Mouse (Mus musculus): Measurements from ENCODE around the gene Dynlrb2. TPM values are rescaled to one million over a fixed set of nuclear protein-coding genes. Genes with fewer than 3 reads are reported as not detected.
A peak's percentile ranks its signal among the peaks of the same experiment; 100 is the strongest.

The Dynlrb2 gene
- polyA plus RNA-seq (2015; fragmentation: Nextera tagmentation; extraction: Ambion mirVana), result 15.4 and 18.3 TPM in 2 replicates

GRCm38 (mm10) chr8:116504477-116505120 is at the start of gene Dynlrb2:
Gene Dynlrb2, plus strand, starts transcription at chr8:116504974.
- WGBS, result 8% methylated on average over 19 of the region's 19 CpGs
- ATAC-seq, result peak; percentile 97
- Histone ChIP-seq H3K27ac (ENCODE audit: low read depth, low read length) (0 out of 2 replicates have a peak within 1 kb of the TSS, but pooled peaks have one; percentile 44), H3K9ac (ENCODE audit: low read depth, low read length) (peak within 1 kb of the TSS; percentile 54), H3K27me3 (replicated peaks; ENCODE audit: control insufficient read depth, insufficient read depth, low read length) (no peaks in the 10 kb centered on the region), H3K9me3 (ENCODE audit: control insufficient read depth, low read length) (no peaks in the 10 kb centered on the region), H3K4me1 (ENCODE audit: control insufficient read depth, insufficient read depth, low read depth, low read length) (no peaks in the 10 kb centered on the region), H3K4me2 (ENCODE audit: low read length) (peak within 1 kb of the TSS; percentile 75), H3K36me3 (ENCODE audit: control insufficient read depth, insufficient read depth, low read length) (no peaks in the 10 kb centered on the region), H3K4me3 (ENCODE audit: low read length) (peak within 1 kb of the TSS; percentile 41)

GRCm38 (mm10) chr8:116458569-116458968 is 46.2 kb upstream of the Dynlrb2 start:
- Histone ChIP-seq H3K9ac (ENCODE audit: low read depth, low read length) (no peak overlapping the region), H3K27me3 (replicated peaks; ENCODE audit: control insufficient read depth, insufficient read depth, low read length) (no peaks in the 10 kb centered on the region), H3K4me1 (ENCODE audit: control insufficient read depth, insufficient read depth, low read depth, low read length) (no peaks in the 10 kb centered on the region), H3K4me2 (ENCODE audit: low read length) (no peak overlapping the region), H3K27ac (ENCODE audit: low read depth, low read length) (no peak overlapping the region), H3K4me3 (ENCODE audit: low read length) (no peak overlapping the region), H3K9me3 (ENCODE audit: control insufficient read depth, low read length) (no peaks in the 10 kb centered on the region), H3K36me3 (ENCODE audit: control insufficient read depth, insufficient read depth, low read length) (no peaks in the 10 kb centered on the region)
- no peak for ATAC-seq
- 72% methylated on average over 11 of the region's 11 CpGs for WGBS

- no peak for ATAC-seq
- Histone ChIP-seq H3K27ac (ENCODE audit: low read depth, low read length) (no peak overlapping the region), H3K27me3 (replicated peaks; ENCODE audit: control insufficient read depth, insufficient read depth, low read length) (no peaks in the 10 kb centered on the region), H3K4me2 (ENCODE audit: low read length) (no peak overlapping the region), H3K9ac (ENCODE audit: low read depth, low read length) (no peak overlapping the region), H3K36me3 (ENCODE audit: control insufficient read depth, insufficient read depth, low read length) (no peaks in the 10 kb centered on the region), H3K4me3 (ENCODE audit: low read length) (no peak overlapping the region), H3K4me1 (ENCODE audit: control insufficient read depth, insufficient read depth, low read depth, low read length) (no peaks in the 10 kb centered on the region), H3K9me3 (ENCODE audit: control insufficient read depth, low read length) (no peaks in the 10 kb centered on the region)
- 77% methylated on average over 4 of the region's 4 CpGs for WGBS
These were observed 43.3 kb upstream of the Dynlrb2 start for GRCm38 (mm10) chr8:116461472-116461871.

DNA sequence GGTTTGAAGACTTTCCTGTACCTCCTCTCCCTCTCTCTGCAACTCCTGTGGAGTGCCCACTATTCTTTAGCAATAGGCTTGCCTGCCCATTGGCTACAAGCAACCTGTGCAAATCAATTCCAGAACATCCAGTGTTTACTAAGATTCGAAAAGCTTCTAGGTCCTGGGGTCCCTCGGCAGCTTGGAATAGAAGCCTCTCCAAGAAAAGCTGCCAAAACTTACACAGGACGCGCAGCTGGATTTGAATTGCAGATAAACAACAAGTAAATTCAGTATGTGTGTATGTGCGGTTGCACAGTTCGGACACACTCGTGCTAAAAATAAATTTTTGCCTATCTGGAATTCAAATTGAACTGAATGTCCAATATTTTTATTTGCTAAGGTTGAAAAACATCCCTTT is 38.2 kb upstream of the Dynlrb2 start:
- Histone ChIP-seq H3K36me3 (ENCODE audit: control insufficient read depth, insufficient read depth, low read length) (no peaks in the 10 kb centered on the region), H3K27ac (ENCODE audit: low read depth, low read length) (no peak overlapping the region), H3K9me3 (ENCODE audit: control insufficient read depth, low read length) (no peaks in the 10 kb centered on the region), H3K4me1 (ENCODE audit: control insufficient read depth, insufficient read depth, low read depth, low read length) (no peaks in the 10 kb centered on the region), H3K4me2 (ENCODE audit: low read length) (no peak overlapping the region), H3K9ac (ENCODE audit: low read depth, low read length) (no peak overlapping the region), H3K27me3 (replicated peaks; ENCODE audit: control insufficient read depth, insufficient read depth, low read length) (no peaks in the 10 kb centered on the region), H3K4me3 (ENCODE audit: low read length) (no peak overlapping the region)
- WGBS, result 76% methylated on average over 7 of the region's 7 CpGs
- no peak for ATAC-seq

GRCm38 (mm10) chr8:116467027-116467426 is 37.7 kb upstream of the Dynlrb2 start:
- 63% methylated on average over 1 of the region's 1 CpGs for WGBS

GRCm38 (mm10) chr8:116477941-116478340 is 26.8 kb upstream of the Dynlrb2 start:
- H3K4me2 ChIP-seq (ENCODE audit: low read length), result no peak overlapping the region
- WGBS, result 84% methylated on average over 9 of the region's 9 CpGs
- H3K36me3 ChIP-seq (ENCODE audit: control insufficient read depth, insufficient read depth, low read length), result no peaks in the 10 kb centered on the region
- H3K4me3 ChIP-seq (ENCODE audit: low read length), result no peak overlapping the region
- no peak overlapping the region for H3K27ac ChIP-seq (ENCODE audit: low read depth, low read length)
- H3K9me3 ChIP-seq (ENCODE audit: control insufficient read depth, low read length), result no peaks in the 10 kb centered on the region
- no peak overlapping the region for H3K9ac ChIP-seq (ENCODE audit: low read depth, low read length)
- 0 out of 2 replicates have a peak, but pooled peaks cover 2% of the 10 kb centered on the region for H3K27me3 ChIP-seq (replicated peaks; ENCODE audit: control insufficient read depth, insufficient read depth, low read length)
- no peaks in the 10 kb centered on the region for H3K4me1 ChIP-seq (ENCODE audit: control insufficient read depth, insufficient read depth, low read depth, low read length)
- no peak for ATAC-seq

More at GRCm38 (mm10) chr8:116467027-116467426, 37.7 kb upstream of the Dynlrb2 start:
- H3K9ac ChIP-seq (ENCODE audit: low read depth, low read length), result no peak overlapping the region
- H3K4me3 ChIP-seq (ENCODE audit: low read length), result no peak overlapping the region
- H3K27me3 ChIP-seq (replicated peaks; ENCODE audit: control insufficient read depth, insufficient read depth, low read length), result no peaks in the 10 kb centered on the region
- H3K4me2 ChIP-seq (ENCODE audit: low read length), result no peak overlapping the region
- no peaks in the 10 kb centered on the region for H3K9me3 ChIP-seq (ENCODE audit: control insufficient read depth, low read length)
- no peaks in the 10 kb centered on the region for H3K36me3 ChIP-seq (ENCODE audit: control insufficient read depth, insufficient read depth, low read length)
- no peaks in the 10 kb centered on the region for H3K4me1 ChIP-seq (ENCODE audit: control insufficient read depth, insufficient read depth, low read depth, low read length)
- H3K27ac ChIP-seq (ENCODE audit: low read depth, low read length), result no peak overlapping the region
- no peak for ATAC-seq

- Histone ChIP-seq H3K9me3 (ENCODE audit: control insufficient read depth, low read length) (no peaks in the 10 kb centered on the region), H3K36me3 (ENCODE audit: control insufficient read depth, insufficient read depth, low read length) (no peaks in the 10 kb centered on the region), H3K27ac (ENCODE audit: low read depth, low read length) (no peak overlapping the region), H3K27me3 (replicated peaks; ENCODE audit: control insufficient read depth, insufficient read depth, low read length) (0 out of 2 replicates have a peak, but pooled peaks cover 2% of the 10 kb centered on the region), H3K4me2 (ENCODE audit: low read length) (no peak overlapping the region), H3K9ac (ENCODE audit: low read depth, low read length) (no peak overlapping the region), H3K4me1 (ENCODE audit: control insufficient read depth, insufficient read depth, low read depth, low read length) (no peaks in the 10 kb centered on the region), H3K4me3 (ENCODE audit: low read length) (no peak overlapping the region)
- no peak for ATAC-seq
These were observed 26.1 kb upstream of the Dynlrb2 start for GRCm38 (mm10) chr8:116478681-116479080.

DNA sequence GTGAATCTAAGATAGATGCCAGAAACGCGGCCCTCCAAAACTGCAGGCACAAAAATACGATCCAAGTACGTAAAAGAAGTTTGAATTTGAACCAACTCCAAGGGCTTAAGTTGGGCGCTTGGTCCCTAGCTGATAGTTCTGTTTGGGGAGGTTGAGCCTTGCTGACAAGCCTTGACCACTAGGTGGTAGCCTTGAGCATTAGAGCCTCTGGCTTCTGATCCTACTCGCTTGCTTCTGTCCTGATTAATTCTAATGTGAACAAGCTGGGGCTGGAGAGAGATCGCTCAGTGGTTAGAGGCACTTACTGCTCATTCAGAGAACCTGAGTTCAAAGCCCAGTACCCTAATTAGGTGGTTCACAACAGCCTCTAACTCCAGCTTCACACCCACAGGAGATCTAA is 23.9 kb upstream of the Dynlrb2 start:
- Histone ChIP-seq H3K9me3 (ENCODE audit: control insufficient read depth, low read length) (no peaks in the 10 kb centered on the region), H3K27me3 (replicated peaks; ENCODE audit: control insufficient read depth, insufficient read depth, low read length) (0 out of 2 replicates have a peak, but pooled peaks cover 2% of the 10 kb centered on the region), H3K4me3 (ENCODE audit: low read length) (no peak overlapping the region), H3K36me3 (ENCODE audit: control insufficient read depth, insufficient read depth, low read length) (no peaks in the 10 kb centered on the region), H3K9ac (ENCODE audit: low read depth, low read length) (no peak overlapping the region), H3K4me2 (ENCODE audit: low read length) (no peak overlapping the region), H3K4me1 (ENCODE audit: control insufficient read depth, insufficient read depth, low read depth, low read length) (no peaks in the 10 kb centered on the region), H3K27ac (ENCODE audit: low read depth, low read length) (no peak overlapping the region)
- no peak for ATAC-seq
- WGBS, result 25% methylated on average over 7 of the region's 7 CpGs

DNA sequence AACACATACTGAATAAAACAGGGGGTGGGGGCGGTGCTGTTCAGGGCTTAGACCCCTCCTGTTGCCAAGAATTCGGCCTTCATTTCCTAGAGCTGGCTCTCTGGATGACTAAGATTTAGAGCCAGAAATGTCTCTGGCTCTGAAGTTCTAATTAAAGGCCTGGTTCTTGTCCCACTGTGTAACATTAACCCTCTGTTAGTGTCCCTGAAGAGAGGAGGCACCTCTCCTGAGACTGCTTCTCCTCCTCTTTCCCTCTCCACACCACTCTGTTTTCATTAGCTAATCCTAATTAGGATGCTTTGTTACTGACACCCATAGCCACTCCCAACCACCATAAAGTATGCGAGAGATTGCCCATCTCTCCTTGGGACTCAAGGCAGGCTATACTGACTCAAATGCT is 22.0 kb upstream of the Dynlrb2 start:
- WGBS, result 51% methylated on average over 3 of the region's 3 CpGs
- no peaks in the 10 kb centered on the region for H3K4me1 ChIP-seq (ENCODE audit: control insufficient read depth, insufficient read depth, low read depth, low read length)
- no peak overlapping the region for H3K9ac ChIP-seq (ENCODE audit: low read depth, low read length)
- H3K4me3 ChIP-seq (ENCODE audit: low read length), result no peak overlapping the region
- no peaks in the 10 kb centered on the region for H3K36me3 ChIP-seq (ENCODE audit: control insufficient read depth, insufficient read depth, low read length)
- 0 out of 2 replicates have a peak, but pooled peaks cover 2% of the 10 kb centered on the region for H3K27me3 ChIP-seq (replicated peaks; ENCODE audit: control insufficient read depth, insufficient read depth, low read length)
- H3K9me3 ChIP-seq (ENCODE audit: control insufficient read depth, low read length), result no peaks in the 10 kb centered on the region
- no peak overlapping the region for H3K4me2 ChIP-seq (ENCODE audit: low read length)
- H3K27ac ChIP-seq (ENCODE audit: low read depth, low read length), result no peak overlapping the region
- ATAC-seq, result no peak
